Mouse (Mus musculus) MEL (cell line): ENCODE data around the gene Susd6.

ENCODE experiments used
- CTCF ChIP-seq, 3 experiments: IDR thresholded peaks in 2 of 3; conservative IDR thresholded peaks in 1 of 3; 2 replicates each; pipeline ENCODE4 v1.5.1; 2011 to 2012; ENCODE audit warnings: low read length in 3 of 3, low read depth in 2 of 3, mild to moderate bottlenecking in 2 of 3, improper control_type of control experiment in 1 of 3, inconsistent platforms in 1 of 3, mixed read lengths in 1 of 3, moderate library complexity in 1 of 3; ENCODE audit not compliant: control insufficient read depth in 1 of 3, insufficient read depth in 1 of 3, poor library complexity in 1 of 3, severe bottlenecking in 1 of 3
- MAX ChIP-seq: IDR thresholded peaks from 2 replicates; pipeline ENCODE4 v1.6.1; 2011; ENCODE audit warnings: low read length, improper control_type of control experiment
- MEF2A ChIP-seq: IDR thresholded peaks from 2 replicates; pipeline ENCODE4 v1.6.1; 2014; ENCODE audit warnings: low read depth, mild to moderate bottlenecking, inconsistent platforms, low read length, improper control_type of control experiment; ENCODE audit not compliant: poor library complexity, insufficient replicate concordance, severe bottlenecking; ENCODE audit errors: extremely low read depth
- MYC ChIP-seq: IDR thresholded peaks from 2 replicates; pipeline ENCODE4 v1.6.1; 2011; ENCODE audit warnings: low read depth, mild to moderate bottlenecking, low read length, improper control_type of control experiment, moderate library complexity
- POLR2A ChIP-seq, 2 experiments: IDR thresholded peaks; 2 replicates each; pipeline ENCODE4 v1.6.1; 2011 to 2012; ENCODE audit warnings: low read length in 2 of 2, mild to moderate bottlenecking in 2 of 2, control low read depth in 1 of 2, improper control_type of control experiment in 1 of 2, low read depth in 1 of 2, moderate library complexity in 1 of 2; ENCODE audit not compliant: control insufficient read depth in 1 of 2, insufficient read depth in 1 of 2, poor library complexity in 1 of 2
- TAL1 ChIP-seq: IDR thresholded peaks from 2 replicates; pipeline ENCODE4 v1.6.1; 2012; ENCODE audit warnings: mild to moderate bottlenecking, inconsistent platforms, low read length, moderate library complexity, mixed read lengths
- ZNF384 ChIP-seq: IDR thresholded peaks from 2 replicates; pipeline ENCODE4 v1.6.1; 2012; ENCODE audit warnings: low read depth, mild to moderate bottlenecking, inconsistent platforms, low read length, improper control_type of control experiment

GRCm38 (mm10) chr12:80794935-80795785, 4.8 kb downstream of the Susd6 start:
- TF ChIP-seq MEF2A, result no peak
- TF ChIP-seq TAL1, result no peak
- no peak for TF ChIP-seq CTCF (IDR thresholded peaks at IDR 0.05 in 2 of 3, conservative IDR thresholded peaks at IDR 0.05 in 1 of 3; ENCODE audit: control insufficient read depth in 1 of 3, insufficient read depth in 1 of 3, low read depth in 2 of 3, low read length in 3 of 3, poor library complexity in 1 of 3, severe bottlenecking in 1 of 3)
- TF ChIP-seq POLR2A (IDR thresholded peaks at IDR 0.05; ENCODE audit: control insufficient read depth in 1 of 2, insufficient read depth in 1 of 2, low read depth in 1 of 2, low read length in 2 of 2, poor library complexity in 1 of 2), result no peak
- no peak for TF ChIP-seq MAX
- no peak for TF ChIP-seq ZNF384
- no peak for TF ChIP-seq MYC
